In genomic region chr9:54604886-54605285, GRCm38 (mm10) we compare ENCODE assay signal across 8 mouse cellular contexts. TPM values are rescaled to one million over a fixed set of nuclear protein-coding genes. Genes with fewer than 3 reads are reported as not detected.
DNase-seq lines count a peak whose midpoint lies in the region; ATAC-seq and TF ChIP-seq lines count a peak whose summit lies in the region.

No protein-coding gene starts in this region.

- H3K4me3 ChIP-seq in lung, postnatal 0 days (ENCODE audit: low read depth, low read length), result no peak overlapping the region

- TF ChIP-seq CTCF in lung, postnatal 0 days (IDR thresholded peaks at IDR 0.05), result peak; percentile 80

- no peaks in the 10 kb centered on the region for H3K4me1 ChIP-seq in lung, postnatal 0 days (ENCODE audit: insufficient read depth, low read depth, low read length)

- H3K36me3 ChIP-seq in lung, postnatal 0 days (ENCODE audit: insufficient read depth, low read length), result peaks cover 24% of the 10 kb centered on the region
- H3K36me3 ChIP-seq in splenic B cell, adult 2 months (ENCODE audit: control insufficient read depth, insufficient read depth, low read length, poor library complexity, severe bottlenecking), result peaks cover 11% of the 10 kb centered on the region; the same call in 1 of the 2 replicates

- peak; percentile 51 for DNase-seq in CD4-positive, CD25-positive, alpha-beta regulatory T cell, adult 2 months (ENCODE audit: low read depth, low spot score)
- peak; percentile 57 for DNase-seq in ovary, postnatal 36 days (ENCODE audit: low spot score)
- DNase-seq in ovary, postnatal 10 days (ENCODE audit: low spot score), result no peak
- DNase-seq in cerebellum, postnatal 4 days (ENCODE audit: low spot score in 2 of 2), result peak; percentile 36 to 63
- peak; percentile 30 to 57 for DNase-seq in kidney, adult 8-10 months
- DNase-seq in lung, postnatal 0 days (ENCODE audit: low spot score), result peak; percentile 64
- DNase-seq in splenic B cell, adult 2 months (ENCODE audit: low read depth, low spot score), result peak; percentile 58

- no peak for ATAC-seq in CD4-positive, CD25-positive, alpha-beta regulatory T cell, adult 4 months
- ATAC-seq in lung, postnatal 0 days, result no peak

- H3K4me2 ChIP-seq in lung, postnatal 0 days (replicated peaks; ENCODE audit: low read depth, low read length), result no peak overlapping the region

- TF ChIP-seq EP300 in lung, postnatal 0 days (IDR thresholded peaks at IDR 0.05), result no peak

- no peak overlapping the region for H3K9ac ChIP-seq in lung, postnatal 0 days (replicated peaks; ENCODE audit: low read depth)

- H3K9me3 ChIP-seq in lung, postnatal 0 days (ENCODE audit: low read length), result no peaks in the 10 kb centered on the region

- WGBS in lung, postnatal 0 days, result 55% methylated on average over 4 of the region's 4 CpGs

- no peaks in the 10 kb centered on the region for H3K27me3 ChIP-seq in lung, postnatal 0 days (replicated peaks; ENCODE audit: insufficient read depth, low read length)
- no peaks in the 10 kb centered on the region for H3K27me3 ChIP-seq in splenic B cell, adult 2 months (ENCODE audit: control insufficient read depth, insufficient read depth, low read length, poor library complexity, severe bottlenecking)

- no peak overlapping the region for H3K27ac ChIP-seq in lung, postnatal 0 days (ENCODE audit: low read length)

RNA-seq across cellular contexts. Expression of gene Idh3a, which starts 18.8 kb away (rescaled TPM):
- polyA plus RNA-seq in CD4-positive, CD25-positive, alpha-beta regulatory T cell, adult 4 months (2017; shearing (Covaris generic)), result 100 to 1,000 TPM; 118 TPM
- polyA plus RNA-seq in lung, postnatal 0 days (2015; fragmentation: Nextera tagmentation; extraction: Ambion mirVana), result 79.4 and 80.3 TPM in 2 replicates

RNA-seq across cellular contexts. Expression of gene Cib2, which starts 44.9 kb away (rescaled TPM):
- polyA plus RNA-seq in CD4-positive, CD25-positive, alpha-beta regulatory T cell, adult 4 months (2017; shearing (Covaris generic)), result 1 to 10 TPM in 1 of 2 experiments, not detected in 1; 1.6 TPM
- 6.2 and 7.5 TPM in 2 replicates for polyA plus RNA-seq in lung, postnatal 0 days (2015; fragmentation: Nextera tagmentation; extraction: Ambion mirVana)

RNA-seq across cellular contexts. Expression of gene Acsbg1, which starts 56.8 kb away (rescaled TPM):
- polyA plus RNA-seq in CD4-positive, CD25-positive, alpha-beta regulatory T cell, adult 4 months (2017; shearing (Covaris generic)), result 10 to 100 TPM; 41.1 to 75.2 TPM
- polyA plus RNA-seq in lung, postnatal 0 days (2015; fragmentation: Nextera tagmentation; extraction: Ambion mirVana), result 0.10 and 0.17 TPM in 2 replicates

Comparison
In these comparisons a context has a peak if more than half of its experiments do, and no peak if none do; other contexts are left out.
1. RNA of gene Acsbg1, which starts 56.8 kb away (polyA plus RNA-seq): 41.1 to 75.2 TPM in CD4-positive, CD25-positive, alpha-beta regulatory T cell, adult 4 months; 0.10 to 0.17 TPM in lung, postnatal 0 days; every median in the first group is over 10 times any median in the second.